Mouse (Mus musculus): ENCODE measurements around the gene Nup160.
A peak's percentile ranks its signal among the peaks of the same experiment; 100 is the strongest.

Gene Nup160

DNA sequence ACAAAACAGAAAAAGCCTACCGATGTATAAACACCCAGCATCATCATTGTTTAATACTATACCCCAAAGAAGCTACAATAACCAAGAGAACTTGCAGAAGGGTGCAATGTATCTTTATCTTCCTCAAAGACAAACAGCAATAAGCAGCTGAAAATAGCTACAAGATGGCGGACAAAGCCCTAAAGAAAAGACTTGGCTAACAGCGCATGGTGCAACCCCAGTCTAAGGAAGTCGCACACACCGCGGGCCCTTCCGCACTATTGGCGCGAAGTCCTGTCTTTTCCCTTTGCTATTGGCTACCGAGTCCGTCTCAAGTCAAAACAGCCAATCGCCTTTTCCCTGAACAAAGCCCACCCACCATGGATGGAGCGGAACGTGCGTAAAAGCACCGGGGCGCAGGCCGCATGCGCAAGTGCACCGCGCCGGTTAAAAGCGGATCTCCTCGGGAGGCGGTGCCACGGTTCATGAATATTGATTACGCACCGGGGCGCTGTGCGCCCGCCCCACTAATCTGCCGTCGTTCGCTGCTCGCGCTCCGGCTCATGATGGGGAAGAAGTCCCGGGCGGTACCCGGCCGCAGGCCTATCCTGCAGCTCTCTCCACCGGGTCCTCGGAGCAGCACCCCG lies 68.2 kb downstream of the Nup160 start, which contains the start of gene Fnbp4:
Gene Fnbp4, plus strand, starts transcription at position 318 of the 626 bp plus-strand sequence.
- DNase-seq (ENCODE audit: low read depth, low spot score) = peak; percentile 100

DNA sequence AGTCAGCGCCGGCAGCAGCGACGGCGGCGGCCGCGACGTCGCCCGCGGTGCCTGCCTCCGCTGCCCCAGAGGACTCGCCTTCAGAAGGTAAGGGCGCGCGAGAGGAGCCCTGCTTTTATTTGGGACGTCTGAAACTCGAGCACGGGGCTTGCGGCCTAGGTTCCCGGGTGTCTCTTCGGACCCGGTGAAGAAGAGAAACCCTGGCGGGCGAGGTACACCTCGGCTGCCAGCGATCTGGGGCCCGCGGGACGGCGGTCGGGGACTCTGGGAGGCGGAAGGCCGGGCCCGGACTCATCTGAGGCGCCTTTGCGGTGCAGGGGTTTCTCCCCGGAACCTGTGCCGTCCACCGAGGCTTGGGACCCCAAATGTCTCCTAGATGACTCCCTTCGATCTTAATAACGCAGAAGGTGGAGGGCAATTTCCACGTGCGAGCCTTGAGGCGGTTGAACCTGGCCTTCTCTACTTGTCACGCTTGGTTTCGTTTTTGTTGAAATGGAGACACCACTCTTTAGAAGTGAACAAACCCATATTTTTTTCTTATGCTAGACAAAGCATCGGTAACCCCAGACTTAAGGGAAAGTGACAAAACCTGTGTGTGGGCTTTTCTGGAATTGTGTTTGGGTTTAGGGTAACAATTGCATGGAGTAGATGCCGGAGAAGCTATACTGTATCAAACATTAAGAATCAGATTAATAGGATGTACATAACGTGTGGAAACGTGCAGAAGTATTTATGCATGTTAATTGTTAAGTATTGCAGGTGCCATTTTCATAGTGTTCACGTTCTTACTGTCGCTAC lies 68.9 kb downstream of the Nup160 start:
- no peak for DNase-seq (ENCODE audit: low read depth, low spot score)

DNA sequence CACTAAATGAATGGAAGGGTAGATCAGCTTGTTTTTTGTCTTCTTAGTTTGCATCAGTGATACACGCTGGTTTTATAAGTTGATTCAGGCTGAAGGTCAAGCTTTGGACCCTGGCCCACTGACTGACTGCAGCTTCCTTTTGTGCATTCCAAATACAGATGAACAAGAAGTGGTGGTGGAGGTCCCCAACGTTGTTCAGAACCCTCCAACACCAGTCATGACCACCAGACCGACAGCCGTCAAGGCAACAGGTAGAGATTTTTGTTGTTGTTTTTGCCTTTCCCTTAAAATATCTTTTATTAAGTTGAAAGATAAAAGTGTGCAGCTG lies 69.5 kb downstream of the Nup160 start:
- DNase-seq (ENCODE audit: low read depth, low spot score) = peak; percentile 3

DNA sequence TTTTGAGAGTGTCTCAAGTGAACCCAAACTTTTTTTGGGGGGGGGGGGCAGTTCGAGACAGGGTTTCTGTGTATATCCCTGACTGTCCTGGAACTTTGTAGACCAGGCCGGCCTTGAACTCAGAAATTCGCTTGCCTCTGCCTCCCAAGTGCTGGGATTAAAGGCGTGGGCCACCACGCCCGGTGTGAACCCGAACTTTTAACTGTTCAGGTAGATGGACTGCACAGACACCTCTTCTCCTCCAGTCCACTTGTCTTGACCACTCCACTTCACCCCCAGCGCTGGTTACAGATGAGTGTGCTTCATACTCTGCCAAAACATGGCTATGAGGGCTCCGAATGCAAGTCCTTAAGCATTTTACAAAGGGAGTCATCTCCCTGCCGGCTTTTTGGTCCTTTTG lies 70.1 kb downstream of the Nup160 start:
- no peak for DNase-seq (ENCODE audit: low read depth, low spot score)

DNA sequence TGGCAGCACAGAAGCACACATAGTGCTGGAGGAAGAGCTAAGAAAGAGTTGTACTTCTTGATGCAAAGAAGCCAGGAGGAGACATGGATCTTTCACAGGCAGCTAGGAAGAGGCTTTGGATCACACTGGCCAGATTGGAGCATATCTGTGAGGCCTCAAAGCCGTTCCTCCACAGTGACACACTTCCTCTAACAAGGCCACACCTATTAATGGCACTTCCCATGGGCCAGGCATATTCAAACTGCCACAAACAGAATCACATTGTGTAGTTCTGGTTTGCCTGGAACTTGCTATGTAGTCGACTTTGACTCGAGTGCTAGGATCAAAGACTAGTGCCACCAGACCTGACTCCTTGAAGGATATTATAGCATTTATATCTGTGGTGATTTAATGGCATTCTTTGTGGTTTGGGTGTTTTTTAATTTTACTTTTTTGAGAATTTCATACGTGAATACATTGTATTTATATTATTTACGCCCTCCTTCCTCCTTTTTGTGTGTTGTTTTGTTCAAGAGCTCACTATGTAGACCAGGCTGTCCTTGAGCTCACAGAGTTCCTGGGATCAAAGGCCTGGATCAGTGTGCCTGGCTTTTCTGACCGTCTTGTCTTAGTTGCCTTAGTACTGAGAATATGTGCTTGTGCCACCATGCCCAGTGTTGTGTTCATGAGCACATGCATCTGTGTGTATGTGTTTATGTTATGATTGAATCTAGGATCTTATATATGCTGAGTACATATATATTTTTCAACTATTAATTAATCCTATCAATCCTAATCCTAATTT lies 72.9 kb downstream of the Nup160 start:
- no peak for DNase-seq (ENCODE audit: low read depth, low spot score)

DNA sequence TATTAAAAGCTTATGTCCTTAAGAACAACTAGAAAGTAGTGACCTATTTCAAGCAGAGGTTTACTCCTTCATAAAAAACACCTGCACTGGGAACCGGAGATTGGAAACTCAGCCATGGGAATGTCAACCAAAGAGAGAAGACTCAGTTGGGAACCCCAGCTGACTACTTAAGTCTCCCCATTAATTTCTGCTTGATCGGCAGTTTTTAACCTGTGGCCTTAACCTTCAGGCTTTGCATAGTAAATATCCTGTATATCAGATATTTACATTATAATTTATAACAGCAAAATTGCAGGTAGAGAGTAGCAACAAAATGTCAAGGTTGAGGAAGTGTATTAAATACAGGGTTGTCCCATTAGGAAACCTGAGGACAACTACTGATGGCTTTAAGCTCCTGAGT lies 76.5 kb downstream of the Nup160 start:
- no peak for DNase-seq (ENCODE audit: low read depth, low spot score)

DNA sequence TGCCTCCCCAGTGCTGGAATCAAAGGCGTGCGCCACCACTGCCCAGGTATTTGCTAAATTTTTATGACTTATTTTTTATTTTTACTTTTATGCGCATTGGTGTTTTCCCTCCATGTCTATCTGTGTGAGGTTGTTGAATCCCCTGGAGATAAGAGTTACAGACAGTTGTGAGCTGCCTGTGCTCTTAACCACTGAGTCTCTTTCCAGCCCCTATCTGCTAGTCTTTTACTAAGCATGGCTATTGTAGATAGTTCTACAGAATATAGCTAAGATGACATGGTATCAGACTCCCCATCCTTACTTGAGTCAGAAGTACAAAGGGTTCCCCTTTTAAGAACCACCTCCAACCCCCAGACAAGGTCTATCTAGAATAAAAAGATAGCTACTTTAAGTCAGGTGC lies 77.2 kb downstream of the Nup160 start:
- no peak for DNase-seq (ENCODE audit: low read depth, low spot score)

DNA sequence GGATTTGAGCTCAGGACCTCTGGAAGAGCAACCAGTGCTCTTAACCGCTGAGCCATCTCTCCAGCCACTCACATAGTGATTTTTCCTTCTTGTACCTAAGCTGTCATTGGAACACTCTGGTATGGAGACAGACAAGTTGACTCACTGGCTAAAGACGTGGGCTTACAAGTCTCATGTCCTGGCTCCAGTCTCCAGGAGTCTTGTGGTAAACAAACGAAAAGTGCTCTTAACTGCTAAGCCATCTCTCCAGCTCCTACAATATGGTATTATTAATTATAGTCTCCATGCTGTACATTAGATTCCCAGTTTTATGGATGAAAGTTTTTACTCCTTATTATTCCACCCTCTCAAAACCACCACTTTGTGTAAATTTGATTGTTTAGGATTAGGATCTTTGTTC lies 88.1 kb downstream of the Nup160 start:
- DNase-seq (ENCODE audit: low read depth, low spot score) = no peak

DNA sequence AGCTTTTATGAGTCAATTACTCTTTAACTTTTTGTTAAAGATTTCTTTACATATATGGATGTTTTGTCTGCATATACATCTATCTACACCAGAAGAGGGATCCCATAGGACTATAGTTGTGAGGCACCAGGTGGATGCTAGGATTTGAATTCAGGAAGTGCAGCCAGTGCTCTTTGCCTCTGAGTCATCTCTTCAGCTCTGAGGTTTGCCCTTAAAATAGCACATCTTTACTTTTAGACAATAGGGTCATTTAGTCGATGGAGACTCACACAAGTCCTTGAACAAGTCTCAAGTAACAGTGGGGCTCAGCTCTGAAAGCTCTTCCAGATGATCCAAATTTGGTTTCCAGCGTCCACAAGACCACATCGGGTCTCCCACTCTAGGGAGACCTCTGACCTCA lies 104.3 kb downstream of the Nup160 start:
- DNase-seq (ENCODE audit: low read depth, low spot score) = no peak

DNA sequence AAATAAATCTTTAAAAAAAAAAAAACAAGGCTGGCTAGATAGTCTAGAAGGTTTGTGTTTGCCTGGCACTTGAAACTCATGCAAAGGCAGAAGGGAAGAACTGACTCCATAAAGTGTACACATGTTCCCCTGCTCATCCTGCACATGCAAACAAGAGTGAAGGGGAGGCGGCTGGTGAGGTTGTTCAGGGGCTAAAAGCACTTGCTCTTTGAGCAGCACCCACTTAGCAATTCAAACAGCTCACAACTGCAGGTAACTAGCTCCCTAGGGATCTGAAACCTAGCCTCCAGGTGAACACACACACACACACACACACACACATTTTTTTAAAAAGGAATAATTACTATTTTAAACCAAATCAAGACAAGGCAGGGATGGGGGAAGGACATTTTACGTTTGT lies 104.9 kb downstream of the Nup160 start:
- no peak for DNase-seq (ENCODE audit: low read depth, low spot score)

DNA sequence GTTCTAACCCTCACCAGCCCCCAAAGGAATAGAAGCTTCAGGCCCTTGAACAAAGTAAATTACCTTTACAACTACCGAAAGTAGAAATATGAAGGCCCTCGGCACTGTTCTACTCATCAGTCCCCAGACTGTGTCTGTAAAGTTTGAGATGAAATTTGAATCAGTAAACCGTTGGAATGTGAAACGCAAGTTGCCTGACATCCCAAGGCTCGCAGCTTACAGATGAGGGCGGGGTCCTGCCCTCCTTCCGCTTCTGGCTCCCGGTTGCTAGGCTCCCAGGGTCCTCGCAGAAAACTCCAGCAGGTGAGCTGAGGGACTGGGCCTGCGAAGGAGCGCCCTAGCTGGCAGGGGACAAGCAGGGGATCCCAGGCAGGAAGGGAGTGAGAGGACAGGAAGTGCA lies 105.4 kb downstream of the Nup160 start, which contains the start of gene Agbl2:
Gene Agbl2, plus strand, starts transcription at position 270 of the 400 bp plus-strand sequence.
- peak; percentile 61 for DNase-seq (ENCODE audit: low read depth, low spot score)

DNA sequence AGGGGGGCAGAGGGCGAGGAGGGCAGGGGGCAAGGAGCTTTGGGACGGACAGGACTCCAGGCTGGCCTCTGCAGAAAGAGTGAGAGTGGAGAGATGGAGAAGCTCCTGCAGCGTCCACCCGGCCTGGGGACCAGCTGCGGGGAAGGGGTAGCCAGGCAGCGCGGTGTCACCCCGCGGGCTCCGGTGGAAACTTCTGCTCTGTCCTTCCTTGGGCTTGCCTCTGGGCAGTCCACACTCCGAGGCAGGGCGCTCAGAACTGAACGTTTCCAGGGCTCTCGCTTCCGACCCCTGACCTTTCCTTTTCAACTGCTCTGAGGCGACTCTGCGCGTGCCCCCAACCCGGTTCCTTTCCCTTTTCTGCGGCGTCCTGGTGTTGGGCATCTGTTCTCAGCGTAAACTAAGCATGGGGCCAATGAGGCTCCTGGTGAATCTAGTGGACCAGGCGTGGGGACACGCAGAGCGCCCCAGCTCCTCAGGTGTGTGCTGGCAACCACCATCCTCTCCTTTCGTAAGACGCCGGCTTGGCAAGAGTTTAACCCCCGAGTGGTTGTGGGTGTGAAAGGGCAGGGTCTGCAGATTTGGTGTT lies 106.0 kb downstream of the Nup160 start:
- peak; percentile 30 for DNase-seq (ENCODE audit: low read depth, low spot score)

Measured in mesoderm, embryonic 11.5 days (tissue).